Mouse (Mus musculus) common myeloid progenitor, adult 5-6 weeks (primary cell): ENCODE measurements around the gene Pikfyve. TPM values are rescaled to one million over a fixed set of nuclear protein-coding genes. Genes with fewer than 3 reads are reported as not detected.
A peak's percentile ranks its signal among the peaks of the same experiment; 100 is the strongest.
"Not testable (repeated sequence)": the region's sequence is repeated elsewhere in the genome, so short reads cannot be mapped to it uniquely, and the experiment has no call there.

Experiments used
- ATAC-seq: replicated peaks from 2 replicates; pipeline ENCODE4 v1.8.0; 2016; ENCODE audit warnings: low read depth, mild to moderate bottlenecking, moderate TSS enrichment, inconsistent platforms; ENCODE audit not compliant: poor library complexity, severe bottlenecking
- total RNA-seq: library from RNA; stranded (forward); fragments of 200-1000, 187-1606 nt; gene quantifications from 2 replicates; pipeline ENCODE4 v1.2.3, GENCODE M21; 2017

The Pikfyve gene
- total RNA-seq, 1 experiment from 2014 or later: 32.7 TPM

DNA sequence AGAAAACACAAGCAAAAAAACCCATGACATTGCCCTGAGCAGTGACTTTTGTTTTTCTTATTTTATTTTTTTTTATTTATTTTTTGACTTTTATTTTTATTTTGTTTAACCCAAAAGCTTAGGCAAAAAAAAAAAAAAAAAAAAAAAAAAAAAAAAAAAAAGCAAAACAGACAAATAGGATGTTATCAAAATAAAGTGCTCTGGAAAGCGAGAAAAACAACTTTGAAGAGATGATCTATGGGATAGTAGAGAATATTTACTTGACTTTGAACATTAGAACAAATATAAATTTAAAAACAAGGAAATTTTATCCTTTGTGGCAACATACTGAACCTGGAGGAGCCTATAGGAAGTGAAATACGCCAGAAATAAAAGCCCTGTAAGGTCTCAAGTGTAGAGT, 2.5 kb upstream of the Pikfyve start:
- no peak for ATAC-seq

DNA sequence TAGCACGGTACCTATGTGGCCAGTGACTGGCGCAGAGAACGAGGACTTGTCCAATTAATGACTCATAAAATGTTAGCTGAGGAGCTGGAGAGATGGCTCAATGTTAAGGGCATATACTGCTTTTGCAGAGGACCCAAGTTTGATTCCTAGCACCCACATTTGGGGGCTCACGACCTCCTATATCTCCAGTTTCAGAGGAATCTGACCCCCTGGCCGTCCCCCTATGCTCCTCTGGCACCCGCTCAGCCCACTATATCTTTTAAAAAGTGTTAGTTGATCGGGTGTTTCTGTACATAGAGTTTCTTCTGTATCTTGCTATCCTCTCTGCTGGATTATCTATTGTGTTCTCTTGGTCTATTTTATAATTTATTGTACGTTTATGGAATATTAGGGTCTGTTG, 1.5 kb upstream of the Pikfyve start:
- ATAC-seq: no peak

GRCm38 (mm10) chr1:65185524-65186205, 818 bp upstream of the Pikfyve start:
- peak; percentile 11; the same call in 1 of the 2 replicates for ATAC-seq

- no peak for ATAC-seq
Observed at GRCm38 (mm10) chr1:65187074-65187430, 569 bp downstream of the Pikfyve start.

- ATAC-seq: no peak
Observed at GRCm38 (mm10) chr1:65190172-65190571, 3.7 kb downstream of the Pikfyve start.

GRCm38 (mm10) chr1:65193226-65193625, 6.7 kb downstream of the Pikfyve start:
- ATAC-seq: no peak

GRCm38 (mm10) chr1:65198425-65198824, 11.9 kb downstream of the Pikfyve start:
- no peak for ATAC-seq

GRCm38 (mm10) chr1:65198861-65199260, 12.4 kb downstream of the Pikfyve start:
- ATAC-seq: no peak

GRCm38 (mm10) chr1:65204299-65204698, 17.8 kb downstream of the Pikfyve start:
- no peak for ATAC-seq

GRCm38 (mm10) chr1:65213214-65213613, 26.7 kb downstream of the Pikfyve start:
- no peak for ATAC-seq

- ATAC-seq: no peak
Observed at GRCm38 (mm10) chr1:65217567-65217966, 31.1 kb downstream of the Pikfyve start.

- no peak for ATAC-seq
Observed at GRCm38 (mm10) chr1:65217972-65218371, 31.5 kb downstream of the Pikfyve start.

GRCm38 (mm10) chr1:65223654-65224053, 37.2 kb downstream of the Pikfyve start:
- no peak for ATAC-seq

GRCm38 (mm10) chr1:65227681-65228080, 41.2 kb downstream of the Pikfyve start:
- peak; percentile 58; the same call in 1 of the 2 replicates for ATAC-seq

DNA sequence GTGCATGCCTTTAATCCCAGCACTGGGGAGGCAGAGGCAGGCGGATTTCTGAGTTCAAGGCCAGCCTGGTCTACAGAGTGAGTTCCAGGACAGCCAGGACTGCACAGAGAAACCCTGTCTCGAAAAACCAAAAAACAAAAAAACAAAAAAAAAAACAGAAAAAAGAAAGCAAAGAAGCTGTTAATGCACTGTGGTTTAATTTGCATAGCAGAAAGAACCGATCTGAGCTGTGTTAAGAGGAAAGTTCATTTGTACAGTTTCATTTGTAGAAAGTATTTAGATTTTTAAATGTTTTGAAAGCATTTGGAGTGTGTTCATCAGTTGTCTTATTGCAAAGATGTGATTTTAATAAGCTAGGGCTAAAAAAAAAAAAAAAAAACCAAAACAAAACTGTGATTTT, 43.3 kb downstream of the Pikfyve start:
- not testable (repeated sequence) for ATAC-seq

- no peak for ATAC-seq
Observed at GRCm38 (mm10) chr1:65230566-65230965, 44.1 kb downstream of the Pikfyve start.

GRCm38 (mm10) chr1:65237712-65238111, 51.2 kb downstream of the Pikfyve start:
- peak; percentile 47 for ATAC-seq

DNA sequence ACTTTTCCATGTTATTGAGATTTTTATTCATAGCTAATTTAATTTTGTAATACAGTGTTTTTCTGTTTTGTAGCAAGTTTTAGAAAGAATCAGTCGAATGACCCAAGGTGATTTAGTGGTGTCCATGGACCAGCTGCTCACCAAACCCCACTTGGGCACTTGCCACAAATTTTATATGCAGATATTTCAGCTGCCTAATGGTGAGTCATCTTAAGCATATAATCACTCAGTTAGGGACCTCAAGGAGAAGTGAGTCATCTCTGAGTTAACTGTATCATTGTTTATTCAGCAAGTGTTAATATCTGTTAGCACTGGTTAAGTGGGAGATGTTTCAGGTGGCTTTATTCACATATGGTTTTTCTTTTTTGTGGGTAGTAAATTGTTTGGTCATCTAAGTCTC, 59.2 kb downstream of the Pikfyve start:
- ATAC-seq: no peak

- ATAC-seq: no peak
Observed at GRCm38 (mm10) chr1:65280461-65280860, 94.0 kb downstream of the Pikfyve start.

GRCm38 (mm10) chr1:65281756-65282155, 95.3 kb downstream of the Pikfyve start, which contains the start of gene Pth2r:
Gene Pth2r (plus strand): TSS chr1:65282056.
- no peak for ATAC-seq

DNA sequence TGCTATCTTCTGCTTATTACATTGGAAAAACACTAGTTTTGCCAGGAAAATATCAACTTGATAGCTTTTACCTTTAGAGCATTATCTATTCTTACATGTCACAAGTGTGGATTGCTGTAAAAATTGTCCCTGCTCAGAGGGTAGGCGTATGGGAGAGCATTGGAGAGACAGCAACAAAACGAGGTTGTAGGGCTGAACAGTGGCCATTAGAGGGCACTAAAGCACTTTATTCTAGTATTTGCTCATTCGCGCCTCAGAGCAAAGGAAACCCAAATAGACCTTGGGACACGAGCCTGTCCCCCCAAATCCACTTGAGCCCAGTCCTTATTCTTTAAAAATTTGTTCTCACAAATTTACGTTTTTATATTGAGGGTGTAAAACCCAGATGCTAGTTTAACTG, 96.3 kb downstream of the Pikfyve start:
- ATAC-seq: peak; percentile 97

DNA sequence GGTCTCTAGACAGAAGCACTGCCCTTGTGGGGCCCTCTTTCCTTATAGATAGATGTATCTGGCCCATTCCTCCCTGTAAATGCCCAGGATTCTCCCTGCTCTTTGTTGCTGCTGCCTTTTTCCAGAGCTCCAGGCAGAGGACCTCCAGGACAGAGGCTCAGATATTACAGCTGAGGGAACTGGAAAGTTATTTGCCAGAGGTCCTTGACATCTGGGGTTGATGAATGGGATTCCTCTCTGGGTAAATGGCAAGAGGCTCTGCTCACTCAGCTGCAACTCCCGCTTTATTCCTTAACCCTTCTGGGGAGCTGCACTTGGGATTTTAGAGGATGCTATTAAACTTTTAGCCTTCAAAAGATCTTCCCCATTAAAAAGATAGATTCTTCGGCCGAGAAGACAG, 122.0 kb downstream of the Pikfyve start:
- ATAC-seq: no peak
